Mouse (Mus musculus) MEL (cell line): ENCODE data around the gene Tfap2e.

ENCODE experiments used
- CHD1 ChIP-seq: IDR thresholded peaks from 2 replicates; pipeline ENCODE4 v1.6.1; 2012; ENCODE audit warnings: low read depth, mild to moderate bottlenecking, inconsistent platforms, low read length, improper control_type of control experiment
- CTCF ChIP-seq, 3 experiments: IDR thresholded peaks in 2 of 3; conservative IDR thresholded peaks in 1 of 3; 2 replicates each; pipeline ENCODE4 v1.5.1; 2011 to 2012; ENCODE audit warnings: low read length in 3 of 3, low read depth in 2 of 3, mild to moderate bottlenecking in 2 of 3, improper control_type of control experiment in 1 of 3, inconsistent platforms in 1 of 3, mixed read lengths in 1 of 3, moderate library complexity in 1 of 3; ENCODE audit not compliant: control insufficient read depth in 1 of 3, insufficient read depth in 1 of 3, poor library complexity in 1 of 3, severe bottlenecking in 1 of 3
- E2F4 ChIP-seq: IDR thresholded peaks from 2 replicates; pipeline ENCODE4 v1.6.1; 2011; ENCODE audit warnings: low read depth, low read length, improper control_type of control experiment, borderline replicate concordance
- EP300 ChIP-seq, 2 experiments: IDR thresholded peaks; 2 replicates each; pipeline ENCODE4 v1.6.1; 2011; ENCODE audit warnings: improper control_type of control experiment in 2 of 2, low read length in 2 of 2, low read depth in 1 of 2, mild to moderate bottlenecking in 1 of 2
- MXI1 ChIP-seq: IDR thresholded peaks from 2 replicates; pipeline ENCODE4 v1.6.1; 2011; ENCODE audit warnings: mild to moderate bottlenecking, low read depth, low read length, improper control_type of control experiment
- NRF1 ChIP-seq: IDR thresholded peaks from 2 replicates; pipeline ENCODE4 v1.6.1; 2014; ENCODE audit warnings: low read depth, mild to moderate bottlenecking, inconsistent platforms, low read length, improper control_type of control experiment, moderate library complexity; ENCODE audit not compliant: poor library complexity, insufficient read depth, severe bottlenecking
- POLR2A ChIP-seq, 2 experiments: IDR thresholded peaks; 2 replicates each; pipeline ENCODE4 v1.6.1; 2011 to 2012; ENCODE audit warnings: low read length in 2 of 2, mild to moderate bottlenecking in 2 of 2, control low read depth in 1 of 2, improper control_type of control experiment in 1 of 2, low read depth in 1 of 2, moderate library complexity in 1 of 2; ENCODE audit not compliant: control insufficient read depth in 1 of 2, insufficient read depth in 1 of 2, poor library complexity in 1 of 2
- POLR2AphosphoS2 ChIP-seq: IDR thresholded peaks from 2 replicates; pipeline ENCODE4 v1.6.1; 2011; ENCODE audit warnings: low read length, improper control_type of control experiment

DNA sequence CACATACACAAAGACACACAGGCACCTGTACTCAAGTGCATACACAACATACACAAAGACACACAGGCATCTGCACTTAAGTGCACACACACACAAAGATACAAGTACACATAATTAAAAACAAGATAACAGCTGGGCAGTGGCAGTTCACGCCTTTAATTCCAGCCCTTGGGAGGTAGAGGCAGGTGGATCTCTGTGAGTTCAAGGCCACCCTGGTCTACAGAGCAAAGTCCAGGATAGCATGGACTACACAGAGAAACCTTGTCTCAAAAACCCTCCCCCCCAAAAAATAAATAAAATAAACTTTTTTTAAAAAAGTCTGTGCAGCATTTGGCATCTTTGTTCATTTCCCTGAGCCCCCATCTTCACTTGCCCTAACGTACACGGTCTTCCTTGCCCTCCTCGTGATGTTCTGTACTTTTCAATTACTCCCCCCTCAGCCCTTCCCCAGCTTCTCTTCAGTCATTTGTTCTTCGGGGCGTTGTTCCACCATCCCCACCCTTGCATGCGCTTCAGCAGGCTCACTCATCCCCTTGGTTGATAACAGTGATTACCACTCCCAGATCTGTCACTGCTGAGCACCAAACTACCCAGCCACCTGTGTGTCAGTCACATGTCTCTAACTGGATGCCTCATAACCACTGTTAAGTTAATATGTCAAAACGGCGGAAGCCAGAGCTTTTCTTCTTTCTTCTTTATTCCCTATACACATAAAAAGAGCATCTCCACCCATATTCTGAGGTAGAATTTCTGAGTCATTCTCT lies 33.9 kb upstream of the Tfap2e start:
- TF ChIP-seq CTCF (IDR thresholded peaks at IDR 0.05 in 2 of 3, conservative IDR thresholded peaks at IDR 0.05 in 1 of 3; ENCODE audit: control insufficient read depth in 1 of 3, insufficient read depth in 1 of 3, low read depth in 2 of 3, low read length in 3 of 3, poor library complexity in 1 of 3, severe bottlenecking in 1 of 3) = no peak
- TF ChIP-seq NRF1 = no peak
- no peak for TF ChIP-seq CHD1
- TF ChIP-seq MXI1 = peak; percentile 60
- no peak for TF ChIP-seq EP300 (IDR thresholded peaks at IDR 0.05; ENCODE audit: low read depth in 1 of 2, low read length in 2 of 2)
- TF ChIP-seq POLR2A (IDR thresholded peaks at IDR 0.05; ENCODE audit: control insufficient read depth in 1 of 2, insufficient read depth in 1 of 2, low read depth in 1 of 2, low read length in 2 of 2, poor library complexity in 1 of 2) = no peak
- no peak for TF ChIP-seq POLR2AphosphoS2
- TF ChIP-seq E2F4 = no peak
